1 mouse cellular context compared by ENCODE assay signal in the genomic region with DNA sequence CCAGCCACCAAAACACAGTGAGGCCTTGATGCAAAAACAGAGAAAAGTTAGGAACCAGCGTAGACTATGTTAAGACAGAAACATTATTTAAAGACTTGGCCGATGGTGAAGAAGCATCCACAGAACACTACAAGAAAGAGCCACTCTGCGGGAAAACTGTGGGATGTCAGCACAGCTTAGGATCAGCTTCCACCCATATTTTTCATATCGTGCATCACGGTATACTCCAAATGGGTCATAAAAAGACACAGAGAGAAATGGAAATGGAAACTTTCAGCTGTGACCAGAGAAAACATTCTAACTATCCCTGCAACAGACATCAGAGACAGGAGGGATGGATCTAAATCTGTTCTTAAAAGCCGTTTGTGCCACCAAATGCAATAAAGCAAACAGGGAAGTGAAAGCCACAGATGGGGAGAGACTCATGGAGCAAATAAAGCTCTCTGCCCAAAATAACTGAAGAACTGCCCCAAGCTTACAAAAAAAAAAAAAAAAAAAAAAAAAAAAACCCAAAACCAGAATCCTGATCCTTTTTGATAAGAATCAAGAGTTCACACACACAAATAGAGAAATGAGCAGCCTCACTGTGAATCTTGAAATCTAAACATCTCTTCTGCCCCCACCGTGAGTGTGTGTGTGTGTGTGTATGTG.
TF ChIP-seq lines count a peak whose summit lies in the region.

No protein-coding gene starts in this region.

TF ChIP-seq in CH12.LX, 34 proteins besides CTCF, POLR2A, EP300 and RAD21 (continued from another document):
- TF ChIP-seq CHD1 (IDR thresholded peaks at IDR 0.05; ENCODE audit: low read depth, low read length) (no peak), ELF1 (IDR thresholded peaks at IDR 0.05; ENCODE audit: low read depth, low read length) (no peak), KAT2A (IDR thresholded peaks at IDR 0.05; ENCODE audit: insufficient replicate concordance, low read length) (no peak), RCOR1 (conservative IDR thresholded peaks at IDR 0.05; ENCODE audit: low read depth, low read length) (no peak; the same call in 1 of the 2 replicates), TCF12 (IDR thresholded peaks at IDR 0.05; ENCODE audit: low read depth, low read length) (peak; percentile 91), MXI1 (IDR thresholded peaks at IDR 0.05; ENCODE audit: low read depth, low read length) (no peak), MYC (IDR thresholded peaks at IDR 0.05; ENCODE audit: low read depth, low read length) (0 out of 2 replicates have a peak, but pooled peaks have one; percentile 33)
